Mouse (Mus musculus): ENCODE data around the gene Rab33a. TPM values are rescaled to one million over a fixed set of nuclear protein-coding genes. Genes with fewer than 3 reads are reported as not detected.

Rab33a gene
- polyA plus RNA-seq, 1 experiment from 2014 or later: 74.5 TPM

GRCm38 (mm10) chrX:48526435-48526834 is 7.3 kb downstream of the Rab33a start:
- 82% methylated on average over 3 of the region's 3 CpGs for WGBS

GRCm38 (mm10) chrX:48532175-48532574 is 13.1 kb downstream of the Rab33a start:
- 29% methylated on average over 3 of the region's 3 CpGs for WGBS
- ATAC-seq: peak; percentile 78
- H3K9me3 ChIP-seq: no peaks in the 10 kb centered on the region

More at GRCm38 (mm10) chrX:48526435-48526834, 7.3 kb downstream of the Rab33a start:
- Histone ChIP-seq H3K4me3 (replicated peaks) (no peak overlapping the region), H3K4me1 (replicated peaks) (peaks cover 22% of the 10 kb centered on the region), H3K27me3 (no peaks in the 10 kb centered on the region), H3K36me3 (peaks cover 5% of the 10 kb centered on the region), H3K27ac (no peak overlapping the region), H3K9me3 (no peaks in the 10 kb centered on the region), H3K4me2 (replicated peaks) (no peak overlapping the region), H3K9ac (replicated peaks) (no peak overlapping the region)
- no peak for ATAC-seq

More at GRCm38 (mm10) chrX:48532175-48532574, 13.1 kb downstream of the Rab33a start:
- H3K4me3 ChIP-seq (replicated peaks): no peak overlapping the region
- no peak overlapping the region for H3K27ac ChIP-seq
- H3K27me3 ChIP-seq: no peaks in the 10 kb centered on the region
- peaks cover 5% of the 10 kb centered on the region for H3K36me3 ChIP-seq
- no peak overlapping the region for H3K9ac ChIP-seq (replicated peaks)
- no peaks in the 10 kb centered on the region for H3K4me1 ChIP-seq (replicated peaks)
- H3K4me2 ChIP-seq (replicated peaks): no peak overlapping the region

Other genes starting within 250 kb of the Rab33a start
- 6.6 TPM in 2 replicates for gene Bcorl1, start 177.9 kb upstream of the Rab33a start, polyA plus RNA-seq (2015; fragmentation: Nextera tagmentation; extraction: Ambion mirVana)
- gene Elf4, start 56.2 kb upstream of the Rab33a start, polyA plus RNA-seq (2015; fragmentation: Nextera tagmentation; extraction: Ambion mirVana): 0.46 and 0.77 TPM in 2 replicates
- gene Aifm1, start 5.7 kb upstream of the Rab33a start, polyA plus RNA-seq (2015; fragmentation: Nextera tagmentation; extraction: Ambion mirVana): 45.3 and 46.3 TPM in 2 replicates
- 12.4 and 14.4 TPM in 2 replicates for gene Zfp280c, start 75.2 kb downstream of the Rab33a start, polyA plus RNA-seq (2015; fragmentation: Nextera tagmentation; extraction: Ambion mirVana)
- gene Slc25a14, start 104.1 kb downstream of the Rab33a start, polyA plus RNA-seq (2015; fragmentation: Nextera tagmentation; extraction: Ambion mirVana): 40.2 and 43.9 TPM in 2 replicates
- not detected in 2 replicates for gene Gpr119, start 155.2 kb downstream of the Rab33a start, polyA plus RNA-seq (2015; fragmentation: Nextera tagmentation; extraction: Ambion mirVana)
- 25.1 and 25.2 TPM in 2 replicates for gene Rbmx2, start 175.7 kb downstream of the Rab33a start, polyA plus RNA-seq (2015; fragmentation: Nextera tagmentation; extraction: Ambion mirVana)

All from midbrain, embryonic 13.5 days (tissue).